15 mouse cellular contexts compared by ENCODE assay signal in genomic region chr2:49633231-49633630, GRCm38 (mm10). TPM values are rescaled to one million over a fixed set of nuclear protein-coding genes. Genes with fewer than 3 reads are reported as not detected.
A peak's percentile ranks its signal among the peaks of the same experiment; 100 is the strongest.
DNase-seq lines count a peak whose midpoint lies in the region; ATAC-seq and TF ChIP-seq lines count a peak whose summit lies in the region.
"Had no signal": no experiment of that assay in that cellular context is flagged by ENCODE, and none has a peak within 500 bp of the region (broad histone marks: within the 10 kb centered on the region; RNA-seq: fewer than 3 reads in every experiment).

No protein-coding gene starts in this region.

- peaks cover 6% of the 10 kb centered on the region for H3K36me3 ChIP-seq in forebrain, embryonic 13.5 days (ENCODE audit: poor library complexity, severe bottlenecking)
- H3K36me3 ChIP-seq in limb, embryonic 10.5 days, result peaks cover 10% of the 10 kb centered on the region; the same call in 1 of the 2 replicates
- no peaks in the 10 kb centered on the region for H3K36me3 ChIP-seq in neural tube, embryonic 11.5 days (ENCODE audit: control insufficient read depth, insufficient read depth, low read length)
- H3K36me3 ChIP-seq in heart, embryonic 12.5 days, result no peaks in the 10 kb centered on the region
- H3K36me3 ChIP-seq: embryonic facial prominence, embryonic 13.5 days; heart, embryonic 15.5 days had no signal

- H3K9me3 ChIP-seq in forebrain, embryonic 13.5 days (replicated peaks), result no peaks in the 10 kb centered on the region
- no peaks in the 10 kb centered on the region for H3K9me3 ChIP-seq in limb, embryonic 10.5 days (replicated peaks)
- H3K9me3 ChIP-seq in neural tube, embryonic 11.5 days (ENCODE audit: control insufficient read depth, low read length), result no peaks in the 10 kb centered on the region
- H3K9me3 ChIP-seq in heart, embryonic 12.5 days (replicated peaks), result no peaks in the 10 kb centered on the region
- H3K9me3 ChIP-seq: embryonic facial prominence, embryonic 13.5 days; heart, embryonic 15.5 days had no signal

- peak; percentile 41; the same call in 1 of the 2 replicates for ATAC-seq in forebrain, embryonic 13.5 days
- ATAC-seq in neural tube, embryonic 11.5 days (ENCODE audit: insufficient read depth, low FRiP score, low TSS enrichment), result peak; percentile 88
- ATAC-seq in heart, embryonic 12.5 days (ENCODE audit: insufficient number of reproducible peaks, low FRiP score), result no peak

- H3K27ac ChIP-seq in forebrain, embryonic 13.5 days, result peak overlapping the region; percentile 83
- peak overlapping the region; percentile 27; the same call in 1 of the 2 replicates for H3K27ac ChIP-seq in limb, embryonic 10.5 days
- H3K27ac ChIP-seq in neural tube, embryonic 11.5 days (ENCODE audit: low read depth, low read length), result peak overlapping the region; percentile 90
- no peak overlapping the region for H3K27ac ChIP-seq in heart, embryonic 12.5 days (ENCODE audit: poor library complexity, severe bottlenecking)
- H3K27ac ChIP-seq: embryonic facial prominence, embryonic 13.5 days; heart, embryonic 15.5 days had no signal

- H3K27me3 ChIP-seq in forebrain, embryonic 13.5 days, result no peaks in the 10 kb centered on the region
- no peaks in the 10 kb centered on the region for H3K27me3 ChIP-seq in limb, embryonic 10.5 days (ENCODE audit: low read depth, poor library complexity, severe bottlenecking)
- H3K27me3 ChIP-seq in neural tube, embryonic 11.5 days (ENCODE audit: control insufficient read depth, insufficient read depth, low read length), result no peaks in the 10 kb centered on the region
- H3K27me3 ChIP-seq in heart, embryonic 12.5 days (replicated peaks), result no peaks in the 10 kb centered on the region
- H3K27me3 ChIP-seq: embryonic facial prominence, embryonic 13.5 days; heart, embryonic 15.5 days had no signal

- H3K4me2 ChIP-seq in forebrain, embryonic 13.5 days, result peak overlapping the region; percentile 47
- H3K4me2 ChIP-seq in neural tube, embryonic 11.5 days (ENCODE audit: low read depth), result peak overlapping the region; percentile 10; the same call in 1 of the 2 replicates
- no peak overlapping the region for H3K4me2 ChIP-seq in heart, embryonic 12.5 days
- H3K4me2 ChIP-seq: embryonic facial prominence, embryonic 13.5 days; heart, embryonic 15.5 days had no signal

- intact Hi-C loops in gastrocnemius, postnatal 14 days (cut with DNase I; ENCODE audit: low total_unique reads), result no loop called here

- peak; percentile 72 for DNase-seq in brain, embryonic 14.5 days (ENCODE audit: low read depth)
- no peak for DNase-seq in limb, embryonic 10.5 days (ENCODE audit: low spot score)
- peak; percentile 73 for DNase-seq in neural tube, embryonic 11.5 days (ENCODE audit: low spot score)
- no peak for DNase-seq in gastrocnemius, postnatal 14 days
- DNase-seq in kidney, postnatal 4 days, result no peak
- no peak for DNase-seq in right cerebral cortex, postnatal 14 days
- DNase-seq: B cell, adult 2 months; kidney, adult 11 months; left cerebral cortex, postnatal 4 days; lung, adult 2 months; right cerebral cortex, adult 18-20 months had no signal

- no peak for TF ChIP-seq CTCF in brain, embryonic 14.5 days (IDR thresholded peaks at IDR 0.05; ENCODE audit: borderline replicate concordance, extremely low read depth, insufficient read depth, insufficient read length)

- no peak for TF ChIP-seq POLR2A in brain, embryonic 14.5 days (IDR thresholded peaks at IDR 0.05; ENCODE audit: borderline replicate concordance, extremely low read depth, insufficient read depth, insufficient read length, poor library complexity, severe bottlenecking)

- peaks cover 39% of the 10 kb centered on the region for H3K4me1 ChIP-seq in forebrain, embryonic 13.5 days
- H3K4me1 ChIP-seq in limb, embryonic 10.5 days, result peaks cover 8% of the 10 kb centered on the region; the same call in 1 of the 2 replicates
- H3K4me1 ChIP-seq in neural tube, embryonic 11.5 days (ENCODE audit: control insufficient read depth, insufficient read depth, low read length), result peaks cover 18% of the 10 kb centered on the region
- no peaks in the 10 kb centered on the region for H3K4me1 ChIP-seq in heart, embryonic 12.5 days (replicated peaks)
- H3K4me1 ChIP-seq: heart, embryonic 15.5 days had no signal

- peak overlapping the region; percentile 55 for H3K9ac ChIP-seq in forebrain, embryonic 13.5 days
- peak overlapping the region; percentile 27 for H3K9ac ChIP-seq in neural tube, embryonic 11.5 days (ENCODE audit: low read length)
- H3K9ac ChIP-seq in heart, embryonic 12.5 days, result no peak overlapping the region
- H3K9ac ChIP-seq: embryonic facial prominence, embryonic 13.5 days; heart, embryonic 15.5 days had no signal

- 4% methylated on average over 9 of the region's 9 CpGs for WGBS in forebrain, embryonic 13.5 days
- WGBS in limb, embryonic 10.5 days, result 71% methylated on average over 9 of the region's 9 CpGs
- 28% methylated on average over 9 of the region's 9 CpGs for WGBS in neural tube, embryonic 11.5 days
- WGBS in heart, embryonic 12.5 days, result 74% methylated on average over 9 of the region's 9 CpGs

- no peak overlapping the region for H3K4me3 ChIP-seq in forebrain, embryonic 13.5 days
- H3K4me3 ChIP-seq in limb, embryonic 10.5 days, result no peak overlapping the region
- H3K4me3 ChIP-seq in neural tube, embryonic 11.5 days (ENCODE audit: low read depth, low read length), result no peak overlapping the region
- H3K4me3 ChIP-seq in heart, embryonic 12.5 days, result no peak overlapping the region
- H3K4me3 ChIP-seq: embryonic facial prominence, embryonic 13.5 days; heart, embryonic 15.5 days had no signal

RNA-seq across cellular contexts. Expression of gene Kif5c, which starts 14.1 kb away (rescaled TPM):
- 123 and 253 TPM in 2 replicates for polyA plus RNA-seq in brain, embryonic 14.5 days (2012; rRNA removed)
- polyA plus RNA-seq in forebrain, embryonic 13.5 days (2015; fragmentation: Nextera tagmentation; extraction: Ambion mirVana), result 129 and 139 TPM in 2 replicates
- polyA plus RNA-seq in limb, embryonic 10.5 days (2016; fragmentation: Nextera tagmentation; extraction: Ambion mirVana), result 13.8 and 14.5 TPM in 2 replicates
- polyA plus RNA-seq in neural tube, embryonic 11.5 days (2014; fragmentation: Nextera tagmentation; extraction: Ambion mirVana), result 113 and 122 TPM in 2 replicates
- total RNA-seq in gastrocnemius, postnatal 14 days (2021), result under 1 TPM; 0.27 to 0.40 TPM
- polyA plus RNA-seq in heart, embryonic 12.5 days (2016; fragmentation: Nextera tagmentation; extraction: Ambion mirVana), result 1.0 and 1.2 TPM in 2 replicates

Comparison
In these comparisons a context has a peak if more than half of its experiments do, and no peak if none do; other contexts are left out.
1. DNase-seq: peak in brain, embryonic 14.5 days (single experiment) and neural tube, embryonic 11.5 days (single experiment); none in limb, embryonic 10.5 days (single experiment), gastrocnemius, postnatal 14 days (single experiment), kidney, postnatal 4 days (0 of 2) and right cerebral cortex, postnatal 14 days (single experiment).